Mouse (Mus musculus): Measurements from ENCODE around the gene Csf2rb. TPM values are rescaled to one million over a fixed set of nuclear protein-coding genes. Genes with fewer than 3 reads are reported as not detected.

Csf2rb gene
- total and polyA plus RNA-seq, 3 experiments = 3.2 to 10.1 TPM; not detected in 1

GRCm38 (mm10) chr15:78377859-78378258 is 52.3 kb downstream of the Csf2rb start (continued):
- TF ChIP-seq UBTF (IDR thresholded peaks at IDR 0.05; ENCODE audit: borderline replicate concordance, insufficient read depth, low read depth, low read length) = no peak
- TF ChIP-seq RCOR1 (IDR thresholded peaks at IDR 0.05; ENCODE audit: low read depth, low read length) = peak; percentile 11; the same call in 1 of the 2 replicates
- peak; percentile 51; the same call in 1 of the 2 replicates for TF ChIP-seq GATA1 (IDR thresholded peaks at IDR 0.05; ENCODE audit: low read depth, low read length)
- TF ChIP-seq KAT2A (conservative IDR thresholded peaks at IDR 0.05; ENCODE audit: low read depth, low read length) = no peak
- TF ChIP-seq TCF12 (IDR thresholded peaks at IDR 0.05; ENCODE audit: low read depth, low read length) = peak; percentile 41
- TF ChIP-seq CHD1 (IDR thresholded peaks at IDR 0.05; ENCODE audit: low read depth, low read length) = no peak
- TF ChIP-seq MYC (IDR thresholded peaks at IDR 0.05; ENCODE audit: low read depth, low read length) = no peak
- TF ChIP-seq USF2 (IDR thresholded peaks at IDR 0.05; ENCODE audit: borderline replicate concordance in 1 of 2, insufficient read depth in 1 of 2, low read depth in 1 of 2, low read length in 2 of 2) = peak; percentile 84 to 95
- no peak for TF ChIP-seq CTCF (IDR thresholded peaks at IDR 0.05 in 2 of 3, conservative IDR thresholded peaks at IDR 0.05 in 1 of 3; ENCODE audit: control insufficient read depth in 1 of 3, insufficient read depth in 1 of 3, low read depth in 2 of 3, low read length in 3 of 3, poor library complexity in 1 of 3, severe bottlenecking in 1 of 3)
- peak; percentile 70 for TF ChIP-seq NELFE (IDR thresholded peaks at IDR 0.05; ENCODE audit: low read depth, low read length)
- TF ChIP-seq ELF1 (IDR thresholded peaks at IDR 0.05; ENCODE audit: low read depth, low read length) = no peak
- TF ChIP-seq RAD21 (IDR thresholded peaks at IDR 0.05; ENCODE audit: low read depth, low read length) = no peak
- TF ChIP-seq MAZ (IDR thresholded peaks at IDR 0.05; ENCODE audit: low read depth, low read length) = no peak
- TF ChIP-seq JUND (IDR thresholded peaks at IDR 0.05; ENCODE audit: low read depth, low read length) = no peak
- no peak for TF ChIP-seq ZMIZ1 (IDR thresholded peaks at IDR 0.05; ENCODE audit: low read depth, low read length)

DNA sequence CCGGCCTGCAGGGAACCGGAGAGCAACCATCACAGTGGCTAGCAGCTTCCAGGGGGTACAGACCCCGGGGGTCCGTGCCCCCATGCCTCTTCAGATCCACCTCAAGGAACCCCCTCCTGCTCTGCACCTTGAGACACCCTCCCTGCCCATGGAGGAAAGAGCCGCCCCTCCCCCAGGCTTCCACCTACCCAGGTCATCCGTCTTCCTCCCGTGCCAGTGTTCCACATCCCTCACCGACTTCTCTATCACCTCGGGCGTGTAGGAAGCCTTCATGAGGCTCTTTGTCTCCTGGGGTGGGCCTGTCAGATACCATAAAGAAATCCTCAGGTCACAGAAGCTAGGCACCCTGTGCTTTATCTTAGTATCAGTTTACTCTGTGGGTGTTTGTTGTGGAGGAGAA is 53.0 kb downstream of the Csf2rb start:
- Histone ChIP-seq H3K4me3 (ENCODE audit: control insufficient read depth in 1 of 2, insufficient read depth in 1 of 2, low read depth in 2 of 2, low read length in 2 of 2) (peak overlapping the region; percentile 49 to 57), H3K27ac (ENCODE audit: control insufficient read depth, low read depth, low read length) (peak overlapping the region; percentile 89), H3K79me2 (ENCODE audit: control insufficient read depth, insufficient read depth, low read length, poor library complexity) (no peaks in the 10 kb centered on the region; the same call in 1 of the 2 replicates), H3K9ac (ENCODE audit: control insufficient read depth, low read depth, low read length, poor library complexity, severe bottlenecking) (peak overlapping the region; percentile 63), H3K36me3 (ENCODE audit: control insufficient read depth in 1 of 2, insufficient read depth in 2 of 2, low read length in 2 of 2) (peaks cover 0 to 6% of the 10 kb centered on the region in 2 experiments; a peak in 2 of 4 replicates), H3K27me3 (ENCODE audit: control insufficient read depth in 1 of 2, insufficient read depth in 2 of 2, low read length in 2 of 2) (no peaks in the 10 kb centered on the region), H3K9me3 (replicated peaks; ENCODE audit: insufficient read depth, low read length) (no peaks in the 10 kb centered on the region), H3K4me1 (ENCODE audit: control insufficient read depth in 1 of 2, insufficient read depth in 2 of 2, low read length in 2 of 2) (peaks cover 0 to 26% of the 10 kb centered on the region in 2 experiments; a peak in 3 of 4 replicates)
- TF ChIP-seq MAX (IDR thresholded peaks at IDR 0.05; ENCODE audit: low read length) (0 out of 2 replicates have a peak, but pooled peaks have one; percentile 8), SMC3 (IDR thresholded peaks at IDR 0.05; ENCODE audit: low read depth, low read length) (no peak), ZC3H11A (IDR thresholded peaks at IDR 0.05; ENCODE audit: low read depth, low read length) (no peak), NELFE (IDR thresholded peaks at IDR 0.05; ENCODE audit: low read depth, low read length) (peak; percentile 29; the same call in 1 of the 2 replicates), EP300 (IDR thresholded peaks at IDR 0.05; ENCODE audit: low read depth in 1 of 2, low read length in 2 of 2) (no peak), TBP (IDR thresholded peaks at IDR 0.05; ENCODE audit: low read depth, low read length) (no peak), CHD1 (IDR thresholded peaks at IDR 0.05; ENCODE audit: low read depth, low read length) (0 out of 2 replicates have a peak, but pooled peaks have one; percentile 58)
- DNase-seq (ENCODE audit: low read depth, low spot score) = peak; percentile 43

Measured in MEL (cell line).